Mouse (Mus musculus) ES-E14 (cell line): Measurements from ENCODE around the gene Sulf2.

ENCODE experiments used
- CHD2 ChIP-seq: IDR thresholded peaks from 2 replicates; pipeline ENCODE4 v1.6.1; 2014; ENCODE audit warnings: mild to moderate bottlenecking, low read depth, low read length, inconsistent platforms
- MAFK ChIP-seq: IDR thresholded peaks from 2 replicates; pipeline ENCODE4 v1.6.1; 2014; ENCODE audit warnings: mild to moderate bottlenecking, low read depth, low read length, inconsistent platforms; ENCODE audit not compliant: insufficient read depth
- ZC3H11A ChIP-seq: IDR thresholded peaks from 2 replicates; pipeline ENCODE4 v1.6.1; 2012; ENCODE audit warnings: low read depth, mild to moderate bottlenecking, inconsistent platforms, low read length, borderline replicate concordance

GRCm38 (mm10) chr2:166085780-166086179 is 69.7 kb downstream of the Sulf2 start:
- no peak for TF ChIP-seq MAFK
- TF ChIP-seq CHD2, result no peak
- no peak for TF ChIP-seq ZC3H11A
